9 mouse cellular contexts compared by ENCODE assay signal in the genomic region with DNA sequence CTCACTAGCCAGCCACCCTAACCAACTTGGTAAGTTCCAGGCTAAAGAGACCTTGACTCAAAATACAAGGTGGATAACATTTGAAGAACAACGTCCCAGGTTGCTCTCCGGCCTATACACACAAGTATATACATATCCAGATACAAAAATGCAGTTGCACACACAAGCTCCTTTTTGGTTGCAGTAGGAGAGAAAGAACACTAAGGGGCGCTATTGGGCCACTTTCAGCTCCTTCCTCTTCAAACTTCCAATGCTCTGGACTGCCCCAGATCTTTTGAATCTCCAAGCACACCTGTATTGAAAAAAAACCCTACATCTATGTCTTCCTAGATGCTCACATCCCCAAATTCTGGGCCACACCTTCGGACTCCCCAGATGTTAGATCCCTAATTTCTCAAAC.
DNase-seq lines count a peak whose midpoint lies in the region; ATAC-seq lines count a peak whose summit lies in the region.
"Had no signal": no experiment of that assay in that cellular context is flagged by ENCODE, and none has a peak within 500 bp of the region (broad histone marks: within the 10 kb centered on the region; RNA-seq: fewer than 3 reads in every experiment).

No protein-coding gene starts in this region.

- no peak overlapping the region for H3K27ac ChIP-seq in forebrain, embryonic 16.5 days (ENCODE audit: low read length)
- no peak overlapping the region for H3K27ac ChIP-seq in neural tube, embryonic 15.5 days (replicated peaks)

- peak; percentile 27 for DNase-seq in cerebellum, adult 11 months
- DNase-seq in urinary bladder, postnatal 36 days (ENCODE audit: low spot score in 2 of 2): peak; percentile 20 to 40
- DNase-seq in urinary bladder, postnatal 10 days (ENCODE audit: low spot score): no peak
- DNase-seq in left cerebral cortex, postnatal 14 days (ENCODE audit: low spot score in 2 of 2): peak; percentile 72 to 74
- DNase-seq in T-cell, adult 2 months (ENCODE audit: low spot score): no peak

- no peak overlapping the region for H3K4me2 ChIP-seq in forebrain, embryonic 16.5 days (ENCODE audit: low read length)
- no peak overlapping the region for H3K4me2 ChIP-seq in neural tube, embryonic 15.5 days

- no peak overlapping the region for H3K4me3 ChIP-seq in forebrain, embryonic 16.5 days (replicated peaks; ENCODE audit: low read length)
- H3K4me3 ChIP-seq in neural tube, embryonic 15.5 days (replicated peaks): no peak overlapping the region
- H3K4me3 ChIP-seq: myocyte had no signal

- no peak overlapping the region for H3K9ac ChIP-seq in forebrain, embryonic 16.5 days (replicated peaks; ENCODE audit: low read depth, low read length)
- H3K9ac ChIP-seq in neural tube, embryonic 15.5 days (replicated peaks): no peak overlapping the region

- WGBS in forebrain, embryonic 16.5 days: 24% methylated on average over 4 of the region's 4 CpGs
- 23% methylated on average over 4 of the region's 4 CpGs for whole genome bisulfite sequencing in neural tube, embryonic 15.5 days

- intact Hi-C loops in left cerebral cortex, postnatal 14 days (cut with DNase I): loop anchor here (1.0 kb wide), 1 partner anchor 314 kb away; no protein-coding TSS in a partner anchor

- H3K9me3 ChIP-seq in forebrain, embryonic 16.5 days (ENCODE audit: control insufficient read depth, low read length): no peaks in the 10 kb centered on the region
- no peaks in the 10 kb centered on the region for H3K9me3 ChIP-seq in neural tube, embryonic 15.5 days (replicated peaks)

- H3K27me3 ChIP-seq in forebrain, embryonic 16.5 days (replicated peaks; ENCODE audit: control insufficient read depth, insufficient read depth, low read length): no peaks in the 10 kb centered on the region
- H3K27me3 ChIP-seq in neural tube, embryonic 15.5 days (replicated peaks): peaks cover 10% of the 10 kb centered on the region; the same call in 1 of the 2 replicates

- no peak for ATAC-seq in cerebellum, adult (ENCODE audit: insufficient number of reproducible peaks, low FRiP score, low TSS enrichment)
- ATAC-seq in forebrain, embryonic 16.5 days: peak; percentile 22; the same call in 1 of the 2 replicates
- ATAC-seq in neural tube, embryonic 15.5 days (ENCODE audit: low FRiP score): peak; percentile 11; the same call in 1 of the 2 replicates

- no peaks in the 10 kb centered on the region for H3K4me1 ChIP-seq in forebrain, embryonic 16.5 days (replicated peaks; ENCODE audit: control insufficient read depth, insufficient read depth, low read length)
- no peaks in the 10 kb centered on the region for H3K4me1 ChIP-seq in neural tube, embryonic 15.5 days

- H3K36me3 ChIP-seq in forebrain, embryonic 16.5 days (ENCODE audit: control insufficient read depth, insufficient read depth): no peaks in the 10 kb centered on the region
- no peaks in the 10 kb centered on the region for H3K36me3 ChIP-seq in neural tube, embryonic 15.5 days

Comparison
In these comparisons a context has a peak if more than half of its experiments do, and no peak if none do; other contexts are left out.
1. DNase-seq: peak in cerebellum, adult 11 months (single experiment), urinary bladder, postnatal 36 days (2 of 2) and left cerebral cortex, postnatal 14 days (2 of 2); none in urinary bladder, postnatal 10 days (single experiment) and T-cell, adult 2 months (single experiment).